Mouse (Mus musculus) lung, adult 2 months (tissue): Measurements from ENCODE around the gene Ankrd33b.

ENCODE experiments used
- CTCF ChIP-seq: fragments of 200-500 bp; IDR thresholded peaks from 2 replicates; pipeline ENCODE4 v1.5.1; 2011; ENCODE audit warnings: mild to moderate bottlenecking, low read length, control low read depth; ENCODE audit not compliant: insufficient read depth
- POLR2A ChIP-seq: fragments of 200-500 bp; IDR thresholded peaks from 2 replicates; pipeline ENCODE4 v1.6.1; 2011; ENCODE audit warnings: low read depth, mild to moderate bottlenecking, control low read depth, low read length, borderline replicate concordance; ENCODE audit errors: extremely low read depth

DNA sequence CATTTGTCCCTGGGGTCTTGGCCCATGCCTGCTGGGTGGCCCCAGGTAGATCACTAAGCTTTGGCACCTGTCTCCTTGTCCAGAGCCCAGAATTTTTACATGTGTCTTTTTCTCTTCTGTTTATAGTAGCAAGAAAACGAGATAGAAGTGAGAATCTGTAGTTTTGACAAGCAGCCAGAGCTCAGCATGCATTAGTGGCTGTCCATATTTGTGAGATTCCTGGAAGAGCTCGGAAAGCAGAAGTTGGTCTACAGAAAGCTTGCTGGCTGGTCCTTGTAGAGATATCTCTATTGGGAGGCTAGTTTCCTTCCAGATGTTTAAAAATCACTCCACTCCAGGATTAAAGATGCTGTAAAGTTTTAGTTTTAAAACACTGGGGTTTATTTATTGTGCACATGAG is 117.5 kb downstream of the Ankrd33b start:
- TF ChIP-seq CTCF (no peak), POLR2A (no peak)
